Mouse (Mus musculus) thymus, adult 2 months (tissue): ENCODE measurements around the gene Pigp.

Source experiments
- CTCF ChIP-seq: fragments of 200-500 bp; IDR thresholded peaks from 2 replicates; pipeline ENCODE4 v1.5.1; 2012; ENCODE audit warnings: mild to moderate bottlenecking, control low read depth, low read length, moderate library complexity, borderline replicate concordance; ENCODE audit not compliant: control insufficient read depth, poor library complexity, insufficient read depth; ENCODE audit errors: extremely low read depth
- POLR2A ChIP-seq: fragments of 200-500 bp; IDR thresholded peaks from 2 replicates; pipeline ENCODE4 v1.6.1; 2012; ENCODE audit warnings: mild to moderate bottlenecking, low read length, control low read depth, moderate library complexity; ENCODE audit not compliant: control insufficient read depth, poor library complexity, insufficient read depth; ENCODE audit errors: extremely low read depth

GRCm38 (mm10) chr16:94347080-94347731, 24.4 kb downstream of the Pigp start:
- no peak for TF ChIP-seq CTCF
- no peak for TF ChIP-seq POLR2A
